Mouse (Mus musculus): ENCODE measurements around the gene Ephb4. TPM values are rescaled to one million over a fixed set of nuclear protein-coding genes. Genes with fewer than 3 reads are reported as not detected.

The Ephb4 gene
- polyA plus RNA-seq, 1 experiment from 2014 or later, result 53.7 TPM

- H3K4me1 ChIP-seq (ENCODE audit: insufficient read depth, low read length), result peaks cover 14% of the 10 kb centered on the region
- ATAC-seq (ENCODE audit: low FRiP score, low TSS enrichment), result peak; percentile 86
- WGBS, result under 1% methylated on average over 44 of the region's 44 CpGs
- peak within 1 kb of the TSS; percentile 69 for H3K27ac ChIP-seq (ENCODE audit: low read length)
- no peaks in the 10 kb centered on the region for H3K27me3 ChIP-seq (ENCODE audit: insufficient read depth, low read length)
- H3K9ac ChIP-seq (replicated peaks; ENCODE audit: low read length), result peak within 1 kb of the TSS; percentile 79
- peak within 1 kb of the TSS; percentile 77 for H3K4me3 ChIP-seq (ENCODE audit: low read length)
- H3K36me3 ChIP-seq (ENCODE audit: insufficient read depth, low read length), result no peaks in the 10 kb centered on the region
- no peaks in the 10 kb centered on the region for H3K9me3 ChIP-seq (ENCODE audit: low read length)
- peak within 1 kb of the TSS; percentile 97 for H3K4me2 ChIP-seq (replicated peaks; ENCODE audit: low read depth, low read length)
Observed at GRCm38 (mm10) chr5:137333512-137334174, 16.3 kb upstream of the Ephb4 start, which contains the start of gene Slc12a9. Gene Slc12a9 (minus strand): TSS chr5:137333597.

GRCm38 (mm10) chr5:137334317-137334716 is 15.6 kb upstream of the Ephb4 start:
- peak overlapping the region; percentile 77 for H3K4me3 ChIP-seq (ENCODE audit: low read length)
- WGBS, result 55% methylated on average over 10 of the region's 10 CpGs

GRCm38 (mm10) chr5:137335066-137335465 is 14.8 kb upstream of the Ephb4 start:
- no peaks in the 10 kb centered on the region for H3K27me3 ChIP-seq (ENCODE audit: insufficient read depth, low read length)
- no peak overlapping the region for H3K9ac ChIP-seq (replicated peaks; ENCODE audit: low read length)
- no peak overlapping the region for H3K4me2 ChIP-seq (replicated peaks; ENCODE audit: low read depth, low read length)
- H3K4me1 ChIP-seq (ENCODE audit: insufficient read depth, low read length), result peaks cover 26% of the 10 kb centered on the region
- no peaks in the 10 kb centered on the region for H3K36me3 ChIP-seq (ENCODE audit: insufficient read depth, low read length)
- H3K27ac ChIP-seq (ENCODE audit: low read length), result no peak overlapping the region
- ATAC-seq (ENCODE audit: low FRiP score, low TSS enrichment), result no peak
- no peak overlapping the region for H3K4me3 ChIP-seq (ENCODE audit: low read length)
- H3K9me3 ChIP-seq (ENCODE audit: low read length), result no peaks in the 10 kb centered on the region
- 74% methylated on average over 6 of the region's 6 CpGs for WGBS

More at GRCm38 (mm10) chr5:137334317-137334716, 15.6 kb upstream of the Ephb4 start:
- Histone ChIP-seq H3K4me1 (ENCODE audit: insufficient read depth, low read length) (peaks cover 19% of the 10 kb centered on the region), H3K9ac (replicated peaks; ENCODE audit: low read length) (peak overlapping the region; percentile 33; the same call in 1 of the 2 replicates), H3K9me3 (ENCODE audit: low read length) (no peaks in the 10 kb centered on the region), H3K27ac (ENCODE audit: low read length) (peak overlapping the region; percentile 69; the same call in 1 of the 2 replicates), H3K4me2 (replicated peaks; ENCODE audit: low read depth, low read length) (peak overlapping the region; percentile 97), H3K36me3 (ENCODE audit: insufficient read depth, low read length) (no peaks in the 10 kb centered on the region), H3K27me3 (ENCODE audit: insufficient read depth, low read length) (no peaks in the 10 kb centered on the region)
- ATAC-seq (ENCODE audit: low FRiP score, low TSS enrichment), result no peak

GRCm38 (mm10) chr5:137337190-137337589 is 12.7 kb upstream of the Ephb4 start:
- H3K9ac ChIP-seq (replicated peaks; ENCODE audit: low read length), result no peak overlapping the region
- ATAC-seq (ENCODE audit: low FRiP score, low TSS enrichment), result no peak
- WGBS, result 56% methylated on average over 8 of the region's 8 CpGs
- H3K4me3 ChIP-seq (ENCODE audit: low read length), result no peak overlapping the region
- no peaks in the 10 kb centered on the region for H3K9me3 ChIP-seq (ENCODE audit: low read length)
- peak overlapping the region; percentile 12; the same call in 1 of the 2 replicates for H3K27ac ChIP-seq (ENCODE audit: low read length)
- H3K4me2 ChIP-seq (replicated peaks; ENCODE audit: low read depth, low read length), result no peak overlapping the region
- H3K36me3 ChIP-seq (ENCODE audit: insufficient read depth, low read length), result no peaks in the 10 kb centered on the region
- no peaks in the 10 kb centered on the region for H3K27me3 ChIP-seq (ENCODE audit: insufficient read depth, low read length)
- peaks cover 26% of the 10 kb centered on the region for H3K4me1 ChIP-seq (ENCODE audit: insufficient read depth, low read length)

GRCm38 (mm10) chr5:137338256-137338655 is 11.7 kb upstream of the Ephb4 start:
- Histone ChIP-seq H3K4me1 (ENCODE audit: insufficient read depth, low read length) (peaks cover 21% of the 10 kb centered on the region), H3K27me3 (ENCODE audit: insufficient read depth, low read length) (no peaks in the 10 kb centered on the region), H3K27ac (ENCODE audit: low read length) (peak overlapping the region; percentile 93), H3K9me3 (ENCODE audit: low read length) (no peaks in the 10 kb centered on the region), H3K36me3 (ENCODE audit: insufficient read depth, low read length) (no peaks in the 10 kb centered on the region), H3K9ac (replicated peaks; ENCODE audit: low read length) (peak overlapping the region; percentile 81), H3K4me3 (ENCODE audit: low read length) (peak overlapping the region; percentile 52), H3K4me2 (replicated peaks; ENCODE audit: low read depth, low read length) (peak overlapping the region; percentile 62)
- WGBS, result under 1% methylated on average over 19 of the region's 19 CpGs
- ATAC-seq (ENCODE audit: low FRiP score, low TSS enrichment), result peak; percentile 86

- Histone ChIP-seq H3K4me3 (ENCODE audit: low read length) (peak overlapping the region; percentile 52), H3K4me2 (replicated peaks; ENCODE audit: low read depth, low read length) (peak overlapping the region; percentile 62), H3K36me3 (ENCODE audit: insufficient read depth, low read length) (no peaks in the 10 kb centered on the region), H3K9me3 (ENCODE audit: low read length) (no peaks in the 10 kb centered on the region), H3K27ac (ENCODE audit: low read length) (peak overlapping the region; percentile 93), H3K9ac (replicated peaks; ENCODE audit: low read length) (peak overlapping the region; percentile 81), H3K27me3 (ENCODE audit: insufficient read depth, low read length) (no peaks in the 10 kb centered on the region), H3K4me1 (ENCODE audit: insufficient read depth, low read length) (peaks cover 21% of the 10 kb centered on the region)
- under 1% methylated on average over 11 of the region's 11 CpGs for WGBS
- peak; percentile 40 for ATAC-seq (ENCODE audit: low FRiP score, low TSS enrichment)
Observed at GRCm38 (mm10) chr5:137338663-137339289, 11.1 kb upstream of the Ephb4 start.

- Histone ChIP-seq H3K27ac (ENCODE audit: low read length) (peak overlapping the region; percentile 93), H3K27me3 (ENCODE audit: insufficient read depth, low read length) (no peaks in the 10 kb centered on the region), H3K4me2 (replicated peaks; ENCODE audit: low read depth, low read length) (peak overlapping the region; percentile 62), H3K4me1 (ENCODE audit: insufficient read depth, low read length) (peaks cover 21% of the 10 kb centered on the region), H3K9ac (replicated peaks; ENCODE audit: low read length) (peak overlapping the region; percentile 81), H3K36me3 (ENCODE audit: insufficient read depth, low read length) (no peaks in the 10 kb centered on the region), H3K9me3 (ENCODE audit: low read length) (no peaks in the 10 kb centered on the region), H3K4me3 (ENCODE audit: low read length) (peak overlapping the region; percentile 52)
- ATAC-seq (ENCODE audit: low FRiP score, low TSS enrichment), result peak; percentile 58
- WGBS, result 8% methylated on average over 22 of the region's 22 CpGs
Observed at GRCm38 (mm10) chr5:137339290-137339979, 10.5 kb upstream of the Ephb4 start.

GRCm38 (mm10) chr5:137340222-137340621 is 9.7 kb upstream of the Ephb4 start:
- H3K4me3 ChIP-seq (ENCODE audit: low read length), result no peak overlapping the region
- H3K27ac ChIP-seq (ENCODE audit: low read length), result peak overlapping the region; percentile 93
- H3K36me3 ChIP-seq (ENCODE audit: insufficient read depth, low read length), result no peaks in the 10 kb centered on the region
- 0 out of 2 replicates have a peak overlapping the region, but pooled peaks have one; percentile 81 for H3K9ac ChIP-seq (replicated peaks; ENCODE audit: low read length)
- H3K4me2 ChIP-seq (replicated peaks; ENCODE audit: low read depth, low read length), result no peak overlapping the region
- no peaks in the 10 kb centered on the region for H3K27me3 ChIP-seq (ENCODE audit: insufficient read depth, low read length)
- H3K9me3 ChIP-seq (ENCODE audit: low read length), result no peaks in the 10 kb centered on the region
- no peak for ATAC-seq (ENCODE audit: low FRiP score, low TSS enrichment)
- WGBS, result 71% methylated on average over 6 of the region's 6 CpGs
- peaks cover 22% of the 10 kb centered on the region for H3K4me1 ChIP-seq (ENCODE audit: insufficient read depth, low read length)

GRCm38 (mm10) chr5:137342407-137343012 is 7.4 kb upstream of the Ephb4 start:
- WGBS, result 50% methylated on average over 7 of the region's 7 CpGs
- no peak overlapping the region for H3K4me2 ChIP-seq (replicated peaks; ENCODE audit: low read depth, low read length)

More at GRCm38 (mm10) chr5:137342407-137343012, 7.4 kb upstream of the Ephb4 start:
- Histone ChIP-seq H3K9me3 (ENCODE audit: low read length) (no peaks in the 10 kb centered on the region), H3K27ac (ENCODE audit: low read length) (no peak overlapping the region), H3K4me1 (ENCODE audit: insufficient read depth, low read length) (peaks cover 38% of the 10 kb centered on the region), H3K9ac (replicated peaks; ENCODE audit: low read length) (no peak overlapping the region), H3K36me3 (ENCODE audit: insufficient read depth, low read length) (no peaks in the 10 kb centered on the region), H3K27me3 (ENCODE audit: insufficient read depth, low read length) (no peaks in the 10 kb centered on the region), H3K4me3 (ENCODE audit: low read length) (no peak overlapping the region)
- no peak for ATAC-seq (ENCODE audit: low FRiP score, low TSS enrichment)

Data from kidney, embryonic 16.5 days (tissue).